In genomic region chr5:102817641-102818040, GRCm38 (mm10) we compare ENCODE assay signal across 14 mouse cellular contexts.
A peak's percentile ranks its signal among the peaks of the same experiment; 100 is the strongest.
DNase-seq lines count a peak whose midpoint lies in the region; ATAC-seq and TF ChIP-seq lines count a peak whose summit lies in the region.
"Had no signal": no experiment of that assay in that cellular context is flagged by ENCODE, and none has a peak within 500 bp of the region (broad histone marks: within the 10 kb centered on the region; RNA-seq: fewer than 3 reads in every experiment).

No protein-coding gene starts in this region.

- 75% methylated on average over 7 of the region's 7 CpGs for WGBS in heart, embryonic 10.5 days
- 62% methylated on average over 7 of the region's 7 CpGs for WGBS in intestine, embryonic 15.5 days
- WGBS in kidney, postnatal 0 days: 48% methylated on average over 7 of the region's 7 CpGs
- whole genome bisulfite sequencing in liver, embryonic 15.5 days (ENCODE audit: insufficient replicate concordance): 59% methylated on average over 7 of the region's 7 CpGs
- WGBS in midbrain, postnatal 0 days: 88% methylated on average over 7 of the region's 7 CpGs
- 70% methylated on average over 7 of the region's 7 CpGs for WGBS in forebrain, postnatal 0 days
- 63% methylated on average over 7 of the region's 7 CpGs for WGBS in neural tube, embryonic 15.5 days

- ATAC-seq in intestine, embryonic 15.5 days: peak; percentile 82
- peak; percentile 95 for ATAC-seq in kidney, postnatal 0 days (replicated peaks; ENCODE audit: low FRiP score, low read depth)
- peak; percentile 74 for ATAC-seq in liver, embryonic 15.5 days (ENCODE audit: insufficient read depth)
- no peak for ATAC-seq in midbrain, postnatal 0 days (ENCODE audit: low FRiP score)
- no peak for ATAC-seq in forebrain, postnatal 0 days
- ATAC-seq in neural tube, embryonic 15.5 days (ENCODE audit: low FRiP score): no peak

- no peak overlapping the region for H3K4me3 ChIP-seq in heart, embryonic 10.5 days
- H3K4me3 ChIP-seq in intestine, embryonic 15.5 days (replicated peaks): no peak overlapping the region
- H3K4me3 ChIP-seq in kidney, postnatal 0 days (replicated peaks; ENCODE audit: low read depth, low read length): no peak overlapping the region
- no peak overlapping the region for H3K4me3 ChIP-seq in liver, embryonic 15.5 days (replicated peaks)
- H3K4me3 ChIP-seq in midbrain, postnatal 0 days (ENCODE audit: low read depth, low read length): no peak overlapping the region
- no peak overlapping the region for H3K4me3 ChIP-seq in forebrain, postnatal 0 days (ENCODE audit: low read depth, low read length)
- no peak overlapping the region for H3K4me3 ChIP-seq in neural tube, embryonic 15.5 days (replicated peaks)
- H3K4me3 ChIP-seq: erythroblast, embryonic 14.5 days had no signal

- H3K27ac ChIP-seq in heart, embryonic 10.5 days: no peak overlapping the region
- no peak overlapping the region for H3K27ac ChIP-seq in intestine, embryonic 15.5 days
- peak overlapping the region; percentile 38; the same call in 1 of the 2 replicates for H3K27ac ChIP-seq in kidney, postnatal 0 days
- no peak overlapping the region for H3K27ac ChIP-seq in liver, embryonic 15.5 days (replicated peaks)
- H3K27ac ChIP-seq in midbrain, postnatal 0 days (ENCODE audit: low read depth, low read length): no peak overlapping the region
- no peak overlapping the region for H3K27ac ChIP-seq in forebrain, postnatal 0 days (ENCODE audit: low read depth, low read length)
- H3K27ac ChIP-seq in neural tube, embryonic 15.5 days (replicated peaks): no peak overlapping the region
- H3K27ac ChIP-seq: hindbrain, embryonic 14.5 days had no signal

- no peaks in the 10 kb centered on the region for H3K4me1 ChIP-seq in heart, embryonic 10.5 days
- no peaks in the 10 kb centered on the region for H3K4me1 ChIP-seq in intestine, embryonic 15.5 days (replicated peaks)
- H3K4me1 ChIP-seq in kidney, postnatal 0 days (replicated peaks; ENCODE audit: insufficient read depth, low read length): peaks cover 16% of the 10 kb centered on the region
- no peaks in the 10 kb centered on the region for H3K4me1 ChIP-seq in liver, embryonic 15.5 days (replicated peaks)
- no peaks in the 10 kb centered on the region; the same call in 1 of the 2 replicates for H3K4me1 ChIP-seq in midbrain, postnatal 0 days (ENCODE audit: insufficient read depth, low read length)
- H3K4me1 ChIP-seq in forebrain, postnatal 0 days (ENCODE audit: insufficient read depth): no peaks in the 10 kb centered on the region
- peaks cover 17% of the 10 kb centered on the region for H3K4me1 ChIP-seq in neural tube, embryonic 15.5 days

- no peak for TF ChIP-seq CTCF in kidney, postnatal 0 days (IDR thresholded peaks at IDR 0.05; ENCODE audit: low read depth)
- no peak for TF ChIP-seq CTCF in midbrain, postnatal 0 days (IDR thresholded peaks at IDR 0.05)
- TF ChIP-seq CTCF in forebrain, postnatal 0 days (IDR thresholded peaks at IDR 0.05; ENCODE audit: low read depth): no peak

- no peaks in the 10 kb centered on the region for H3K27me3 ChIP-seq in heart, embryonic 10.5 days (ENCODE audit: insufficient read depth, poor library complexity, severe bottlenecking)
- H3K27me3 ChIP-seq in intestine, embryonic 15.5 days (replicated peaks): no peaks in the 10 kb centered on the region
- no peaks in the 10 kb centered on the region for H3K27me3 ChIP-seq in kidney, postnatal 0 days (ENCODE audit: insufficient read depth, low read length)
- H3K27me3 ChIP-seq in liver, embryonic 15.5 days: no peaks in the 10 kb centered on the region
- no peaks in the 10 kb centered on the region for H3K27me3 ChIP-seq in midbrain, postnatal 0 days (ENCODE audit: insufficient read depth, low read length)
- H3K27me3 ChIP-seq in forebrain, postnatal 0 days (ENCODE audit: insufficient read depth, low read length): no peaks in the 10 kb centered on the region
- H3K27me3 ChIP-seq in neural tube, embryonic 15.5 days (replicated peaks): no peaks in the 10 kb centered on the region

- no peaks in the 10 kb centered on the region for H3K36me3 ChIP-seq in heart, embryonic 10.5 days
- H3K36me3 ChIP-seq in intestine, embryonic 15.5 days: no peaks in the 10 kb centered on the region
- no peaks in the 10 kb centered on the region for H3K36me3 ChIP-seq in kidney, postnatal 0 days (ENCODE audit: insufficient read depth, low read length)
- H3K36me3 ChIP-seq in liver, embryonic 15.5 days (replicated peaks): no peaks in the 10 kb centered on the region
- H3K36me3 ChIP-seq in midbrain, postnatal 0 days (ENCODE audit: insufficient read depth, low read length): no peaks in the 10 kb centered on the region
- no peaks in the 10 kb centered on the region for H3K36me3 ChIP-seq in forebrain, postnatal 0 days (ENCODE audit: insufficient read depth)
- no peaks in the 10 kb centered on the region for H3K36me3 ChIP-seq in neural tube, embryonic 15.5 days

- no peak overlapping the region for H3K9ac ChIP-seq in intestine, embryonic 15.5 days
- H3K9ac ChIP-seq in kidney, postnatal 0 days (ENCODE audit: low read depth, low read length): no peak overlapping the region
- H3K9ac ChIP-seq in liver, embryonic 15.5 days: no peak overlapping the region
- H3K9ac ChIP-seq in midbrain, postnatal 0 days (replicated peaks; ENCODE audit: low read length, poor library complexity, severe bottlenecking): no peak overlapping the region
- H3K9ac ChIP-seq in forebrain, postnatal 0 days: no peak overlapping the region
- no peak overlapping the region for H3K9ac ChIP-seq in neural tube, embryonic 15.5 days (replicated peaks)
- H3K9ac ChIP-seq: hindbrain, embryonic 14.5 days had no signal

- H3K4me2 ChIP-seq in intestine, embryonic 15.5 days (replicated peaks): no peak overlapping the region
- H3K4me2 ChIP-seq in kidney, postnatal 0 days (ENCODE audit: low read length): no peak overlapping the region
- no peak overlapping the region for H3K4me2 ChIP-seq in liver, embryonic 15.5 days
- no peak overlapping the region for H3K4me2 ChIP-seq in midbrain, postnatal 0 days (ENCODE audit: low read depth, low read length, poor library complexity, severe bottlenecking)
- no peak overlapping the region for H3K4me2 ChIP-seq in forebrain, postnatal 0 days (ENCODE audit: low read depth)
- no peak overlapping the region for H3K4me2 ChIP-seq in neural tube, embryonic 15.5 days
- H3K4me2 ChIP-seq: hindbrain, embryonic 14.5 days had no signal

- H3K9me3 ChIP-seq in heart, embryonic 10.5 days: no peaks in the 10 kb centered on the region
- H3K9me3 ChIP-seq in intestine, embryonic 15.5 days: no peaks in the 10 kb centered on the region
- H3K9me3 ChIP-seq in kidney, postnatal 0 days (replicated peaks; ENCODE audit: low read length): no peaks in the 10 kb centered on the region
- H3K9me3 ChIP-seq in liver, embryonic 15.5 days (replicated peaks): no peaks in the 10 kb centered on the region
- H3K9me3 ChIP-seq in midbrain, postnatal 0 days (ENCODE audit: low read length): no peaks in the 10 kb centered on the region
- H3K9me3 ChIP-seq in forebrain, postnatal 0 days (ENCODE audit: low read length): no peaks in the 10 kb centered on the region
- no peaks in the 10 kb centered on the region for H3K9me3 ChIP-seq in neural tube, embryonic 15.5 days (replicated peaks)

- DNase-seq in heart, adult 18-20 months: peak; percentile 36 to 66
- no peak for DNase-seq in heart, embryonic 10.5 days (ENCODE audit: low spot score)
- peak; percentile 55 for DNase-seq in kidney, postnatal 0 days (ENCODE audit: low spot score)
- no peak for DNase-seq in midbrain, postnatal 0 days (ENCODE audit: low spot score)
- no peak for DNase-seq in forebrain, postnatal 0 days
- DNase-seq: adrenal gland, adult 8-10 months; cerebellum, postnatal 10 days; lung, adult 2 months; midbrain, embryonic 14.5 days had no signal

Comparison
In these comparisons a context has a peak if more than half of its experiments do, and no peak if none do; other contexts are left out.
1. DNase-seq: peak in heart, adult 18-20 months (2 of 2) and kidney, postnatal 0 days (single experiment); none in heart, embryonic 10.5 days (single experiment), midbrain, postnatal 0 days (single experiment) and forebrain, postnatal 0 days (single experiment).
2. ATAC-seq: peak in intestine, embryonic 15.5 days (single experiment), kidney, postnatal 0 days (single experiment) and liver, embryonic 15.5 days (single experiment); none in midbrain, postnatal 0 days (single experiment), forebrain, postnatal 0 days (single experiment) and neural tube, embryonic 15.5 days (single experiment).